Mouse (Mus musculus) left cerebral cortex, postnatal 4 days (tissue): Measurements from ENCODE around the gene Tatdn3. TPM values are rescaled to one million over a fixed set of nuclear protein-coding genes. Genes with fewer than 3 reads are reported as not detected.

ENCODE experiments used
- DNase-seq: peaks from one replicate; pipeline ENCODE4 v3.0.0-alpha.2; 2022
- intact Hi-C: fragments of 180-260 bp; cut with DNase I; formaldehyde crosslinking; loops from one replicate; pipeline ENCODE4 v1.15.1; 2025
- total RNA-seq, 2 experiments: library from RNA; stranded (reverse); gene quantifications; 2 replicates each; pipeline ENCODE4 v1.2.3; 2021

The Tatdn3 gene
- total RNA-seq, 2 experiments from 2014 or later: 15.2 to 17.1 TPM

GRCm38 (mm10) chr1:191084951-191085559, 22.3 kb upstream of the Tatdn3 start:
- DNase-seq: peak; percentile 59
- intact Hi-C loops: no loop called here

- DNase-seq: no peak
- intact Hi-C loops: no loop called here
These were observed 20.5 kb upstream of the Tatdn3 start for GRCm38 (mm10) chr1:191083230-191083629.

GRCm38 (mm10) chr1:191075199-191075883, 12.6 kb upstream of the Tatdn3 start:
- peak; percentile 50 for DNase-seq
- intact Hi-C loops: loop anchor here (10.0 kb wide), 1 partner anchor 131 kb away; no protein-coding TSS in a partner anchor

GRCm38 (mm10) chr1:191073486-191073885, 10.8 kb upstream of the Tatdn3 start:
- DNase-seq: no peak
- intact Hi-C loops: loop anchor here (10.0 kb wide), 1 partner anchor 129 kb away; no protein-coding TSS in a partner anchor

GRCm38 (mm10) chr1:191073001-191073400, 10.3 kb upstream of the Tatdn3 start:
- DNase-seq: no peak
- intact Hi-C loops: loop anchor here (10.0 kb wide), 1 partner anchor 128 kb away; no protein-coding TSS in a partner anchor

GRCm38 (mm10) chr1:191072329-191072913, 9.7 kb upstream of the Tatdn3 start:
- DNase-seq: no peak
- intact Hi-C loops: loop anchor here (10.0 kb wide), 1 partner anchor 128 kb away; no protein-coding TSS in a partner anchor

- intact Hi-C loops: loop anchor here (10.0 kb wide), 1 partner anchor 127 kb away; no protein-coding TSS in a partner anchor
- DNase-seq: no peak
These were observed 8.9 kb upstream of the Tatdn3 start for GRCm38 (mm10) chr1:191071613-191072012.

GRCm38 (mm10) chr1:191070259-191070658, 7.5 kb upstream of the Tatdn3 start:
- no peak for DNase-seq
- intact Hi-C loops: loop anchor here (10.0 kb wide), 1 partner anchor 125 kb away; no protein-coding TSS in a partner anchor

- intact Hi-C loops: no loop called here
- no peak for DNase-seq
These were observed 5.6 kb upstream of the Tatdn3 start for GRCm38 (mm10) chr1:191068377-191068776.

GRCm38 (mm10) chr1:191065188-191065587, 2.5 kb upstream of the Tatdn3 start:
- no peak for DNase-seq
- intact Hi-C loops: no loop called here

GRCm38 (mm10) chr1:191064535-191064934, 1.8 kb upstream of the Tatdn3 start:
- intact Hi-C loops: no loop called here
- no peak for DNase-seq

GRCm38 (mm10) chr1:191063700-191064099, 968 bp upstream of the Tatdn3 start:
- no peak for DNase-seq
- intact Hi-C loops: loop anchor here (1.0 kb wide), 1 partner anchor 62 kb away; no protein-coding TSS in a partner anchor

GRCm38 (mm10) chr1:191062241-191062780, 421 bp downstream of the Tatdn3 start:
- DNase-seq: no peak

GRCm38 (mm10) chr1:191057461-191057860, 5.3 kb downstream of the Tatdn3 start:
- intact Hi-C loops: no loop called here
- DNase-seq: no peak

More at GRCm38 (mm10) chr1:191062241-191062780, 421 bp downstream of the Tatdn3 start:
- intact Hi-C loops: no loop called here

- intact Hi-C loops: no loop called here
These were observed 7.2 kb downstream of the Tatdn3 start for GRCm38 (mm10) chr1:191055533-191055873.

GRCm38 (mm10) chr1:191054870-191055532, 7.7 kb downstream of the Tatdn3 start:
- no peak for DNase-seq

More at GRCm38 (mm10) chr1:191055533-191055873, 7.2 kb downstream of the Tatdn3 start:
- DNase-seq: no peak

GRCm38 (mm10) chr1:191053555-191053954, 9.2 kb downstream of the Tatdn3 start:
- DNase-seq: no peak
- intact Hi-C loops: no loop called here

More at GRCm38 (mm10) chr1:191054870-191055532, 7.7 kb downstream of the Tatdn3 start:
- intact Hi-C loops: no loop called here

GRCm38 (mm10) chr1:191046231-191046824, 16.4 kb downstream of the Tatdn3 start:
- DNase-seq: no peak
- intact Hi-C loops: no loop called here

- DNase-seq: no peak
- intact Hi-C loops: no loop called here
These were observed 17.5 kb downstream of the Tatdn3 start for GRCm38 (mm10) chr1:191045264-191045663.

- intact Hi-C loops: no loop called here
- no peak for DNase-seq
These were observed 20.0 kb downstream of the Tatdn3 start for GRCm38 (mm10) chr1:191042688-191043087.
